Mouse (Mus musculus): ENCODE measurements at regions not wholly inside any gene's neighbourhood (a gene's known extent, or its start where the extent isn't known, plus 50 kb on each side); places are given as distances from the start of the nearest gene placed in this dataset.

GRCm38 (mm10) chr14:102016572-102016971 lies 286.8 kb downstream of the Lmo7 start:
- no peak for TF ChIP-seq POLR2A (IDR thresholded peaks at IDR 0.05; ENCODE audit: insufficient read length, low read depth)
- TF ChIP-seq TCF12 (IDR thresholded peaks at IDR 0.05; ENCODE audit: insufficient read depth, poor library complexity, severe bottlenecking), result no peak
- no peak for TF ChIP-seq MAX (IDR thresholded peaks at IDR 0.05; ENCODE audit: low read depth)
- no peak for TF ChIP-seq TCF3 (IDR thresholded peaks at IDR 0.05; ENCODE audit: insufficient read length, low read depth)
- TF ChIP-seq CEBPB (IDR thresholded peaks at IDR 0.05; ENCODE audit: insufficient read depth, poor library complexity, severe bottlenecking), result no peak
- no peak for TF ChIP-seq MYOG (IDR thresholded peaks at IDR 0.05; ENCODE audit: control insufficient read depth in 1 of 3, insufficient read depth in 1 of 3, insufficient read length in 2 of 3, low read depth in 2 of 3)

All from myocyte (in vitro differentiated cells).